14 mouse cellular contexts compared by ENCODE assay signal in the genomic region with DNA sequence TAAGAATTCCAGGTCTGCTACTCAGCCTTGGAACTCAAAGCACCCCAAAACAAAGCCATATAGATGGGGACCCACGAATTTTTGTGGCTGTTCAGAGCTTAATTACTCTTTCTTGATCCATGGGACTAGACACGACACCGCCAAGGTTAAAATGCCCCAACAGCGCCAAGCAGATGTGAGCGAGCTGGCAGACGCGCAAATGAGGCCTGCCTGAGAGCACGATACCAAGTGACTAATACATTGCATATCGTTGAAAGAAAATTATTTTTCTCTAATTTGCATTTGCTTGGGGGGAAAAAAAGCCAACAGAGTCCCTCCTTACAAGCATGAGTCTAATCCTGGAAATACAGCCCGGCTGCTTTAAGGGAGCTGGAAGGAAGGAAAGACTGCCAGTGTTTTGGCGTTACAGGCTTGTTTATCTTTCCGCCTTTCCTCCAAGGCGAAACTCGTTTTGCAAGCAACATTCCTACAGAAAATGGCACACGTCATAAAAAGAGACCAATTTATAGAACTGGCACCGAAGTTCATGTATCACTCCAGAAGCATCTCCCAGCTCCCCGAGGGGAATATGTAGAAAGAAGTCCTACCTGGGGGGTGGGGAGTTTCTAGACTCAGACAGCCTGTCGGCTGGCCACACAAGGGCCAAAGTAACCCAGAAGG.
DNase-seq lines count a peak whose midpoint lies in the region; ATAC-seq lines count a peak whose summit lies in the region.
"Had no signal": no experiment of that assay in that cellular context is flagged by ENCODE, and none has a peak within 500 bp of the region (broad histone marks: within the 10 kb centered on the region; RNA-seq: fewer than 3 reads in every experiment).

No protein-coding gene starts in this region.

- H3K27me3 ChIP-seq in heart, embryonic 14.5 days (ENCODE audit: control insufficient read depth, insufficient read depth, low read length), result peaks cover 12% of the 10 kb centered on the region; the same call in 1 of the 2 replicates
- peaks cover 76% of the 10 kb centered on the region for H3K27me3 ChIP-seq in hindbrain, embryonic 14.5 days (ENCODE audit: control insufficient read depth, insufficient read depth, low read length)
- peaks cover 21% of the 10 kb centered on the region; the same call in 1 of the 2 replicates for H3K27me3 ChIP-seq in stomach, embryonic 16.5 days (ENCODE audit: control insufficient read depth, insufficient read depth, low read length)

- no peak for DNase-seq in heart, postnatal 10 days
- peak; percentile 39 for DNase-seq in ovary, adult 18-20 months (ENCODE audit: low spot score)
- no peak for DNase-seq in ovary, postnatal 10 days (ENCODE audit: low spot score)
- no peak for DNase-seq in hindbrain, embryonic 14.5 days (ENCODE audit: low spot score)
- DNase-seq in c-Kit-positive CD71-positive TER-119-positive erythroid progenitor cells, embryonic 14.5 days (ENCODE audit: low spot score), result no peak
- no peak for DNase-seq in embryo, embryonic 9.5 days (ENCODE audit: extremely low spot score)
- DNase-seq: cerebellum, postnatal 14 days; kidney, postnatal 25 days; liver, embryonic 13.5 days; spleen, adult 18-20 months; thymus, postnatal 25 days had no signal

- no peaks in the 10 kb centered on the region for H3K36me3 ChIP-seq in heart, embryonic 14.5 days (ENCODE audit: control insufficient read depth, insufficient read depth, low read length)
- H3K36me3 ChIP-seq in hindbrain, embryonic 14.5 days (replicated peaks; ENCODE audit: control insufficient read depth, insufficient read depth), result no peaks in the 10 kb centered on the region
- no peaks in the 10 kb centered on the region for H3K36me3 ChIP-seq in stomach, embryonic 16.5 days (ENCODE audit: control insufficient read depth, insufficient read depth, low read length)
- H3K36me3 ChIP-seq: heart, embryonic 15.5 days; liver, embryonic 13.5 days had no signal

- H3K4me3 ChIP-seq in heart, embryonic 14.5 days (ENCODE audit: control insufficient read depth in 1 of 2, insufficient read depth in 1 of 2, low read depth in 1 of 2, low read length in 2 of 2), result no peak overlapping the region
- H3K4me3 ChIP-seq in hindbrain, embryonic 14.5 days (replicated peaks; ENCODE audit: low read length), result no peak overlapping the region
- no peak overlapping the region for H3K4me3 ChIP-seq in stomach, embryonic 16.5 days (replicated peaks; ENCODE audit: low read length)
- H3K4me3 ChIP-seq: heart, embryonic 15.5 days; liver, embryonic 13.5 days had no signal

- H3K27ac ChIP-seq in heart, embryonic 14.5 days (replicated peaks in 1 of 2; ENCODE audit: control insufficient read depth in 1 of 2, insufficient read depth in 1 of 2, low read depth in 2 of 2, low read length in 2 of 2), result no peak overlapping the region
- H3K27ac ChIP-seq in hindbrain, embryonic 14.5 days, result peak overlapping the region; percentile 43; the same call in 1 of the 2 replicates
- H3K27ac ChIP-seq in stomach, embryonic 16.5 days (ENCODE audit: low read length), result peak overlapping the region; percentile 72
- H3K27ac ChIP-seq: heart, embryonic 15.5 days; liver, embryonic 13.5 days had no signal

- no peak for ATAC-seq in heart, embryonic 14.5 days (ENCODE audit: insufficient number of reproducible peaks, insufficient read depth, low FRiP score, low read depth)
- no peak for ATAC-seq in hindbrain, embryonic 14.5 days (ENCODE audit: low FRiP score)
- ATAC-seq in stomach, embryonic 16.5 days (ENCODE audit: insufficient read depth, low FRiP score), result no peak

- no peak overlapping the region for H3K9ac ChIP-seq in heart, embryonic 14.5 days (ENCODE audit: low read length)
- no peak overlapping the region for H3K9ac ChIP-seq in hindbrain, embryonic 14.5 days
- no peak overlapping the region for H3K9ac ChIP-seq in stomach, embryonic 16.5 days (ENCODE audit: low read length)
- H3K9ac ChIP-seq: heart, embryonic 15.5 days; liver, embryonic 13.5 days had no signal

- 0 out of 2 replicates have a peak overlapping the region, but pooled peaks have one; percentile 13 for H3K4me2 ChIP-seq in heart, embryonic 14.5 days (ENCODE audit: low read length)
- peak overlapping the region; percentile 40 for H3K4me2 ChIP-seq in hindbrain, embryonic 14.5 days (replicated peaks)
- H3K4me2 ChIP-seq in stomach, embryonic 16.5 days (ENCODE audit: low read depth, low read length), result peak overlapping the region; percentile 31; the same call in 1 of the 2 replicates
- H3K4me2 ChIP-seq: heart, embryonic 15.5 days; liver, embryonic 13.5 days had no signal

- WGBS in heart, embryonic 14.5 days, result 23% methylated on average over 18 of the region's 18 CpGs
- WGBS in hindbrain, embryonic 14.5 days, result 7% methylated on average over 18 of the region's 18 CpGs
- WGBS in stomach, embryonic 16.5 days, result 23% methylated on average over 18 of the region's 18 CpGs

- H3K9me3 ChIP-seq in heart, embryonic 14.5 days (ENCODE audit: control insufficient read depth, low read length), result no peaks in the 10 kb centered on the region
- no peaks in the 10 kb centered on the region for H3K9me3 ChIP-seq in hindbrain, embryonic 14.5 days (ENCODE audit: control insufficient read depth, low read length)
- no peaks in the 10 kb centered on the region for H3K9me3 ChIP-seq in stomach, embryonic 16.5 days (replicated peaks; ENCODE audit: control insufficient read depth, low read length)
- H3K9me3 ChIP-seq: heart, embryonic 15.5 days; liver, embryonic 13.5 days had no signal

- peaks cover 65 to 90% of the 10 kb centered on the region in 2 experiments for H3K4me1 ChIP-seq in heart, embryonic 14.5 days (ENCODE audit: control insufficient read depth in 2 of 2, insufficient read depth in 2 of 2, low read length in 2 of 2)
- peaks cover 84% of the 10 kb centered on the region for H3K4me1 ChIP-seq in hindbrain, embryonic 14.5 days (replicated peaks; ENCODE audit: control insufficient read depth, insufficient read depth, low read length)
- peaks cover 63% of the 10 kb centered on the region for H3K4me1 ChIP-seq in stomach, embryonic 16.5 days (ENCODE audit: control insufficient read depth, insufficient read depth, low read length)

- intact Hi-C loops in heart, postnatal 10 days (cut with DNase I), result loop anchor here (10.0 kb wide), 1 partner anchor 433 kb away; no protein-coding TSS in a partner anchor

Comparison
In these comparisons a context has a peak if more than half of its experiments do, and no peak if none do; other contexts are left out.
1. H3K27ac ChIP-seq: peak in hindbrain, embryonic 14.5 days (single experiment) and stomach, embryonic 16.5 days (single experiment); none in heart, embryonic 14.5 days (0 of 2).
2. Peak in every context shown above with its lines, with median percentiles within 50 percentile points of each other: H3K4me2 ChIP-seq.